Mouse (Mus musculus) gastrocnemius, postnatal 36 days (tissue): ENCODE data around the gene Atg16l2. TPM values are rescaled to one million over a fixed set of nuclear protein-coding genes. Genes with fewer than 3 reads are reported as not detected.

Experiments
- DNase-seq, 2 experiments: peaks; one replicate each; pipeline ENCODE4 v3.0.0; 2022
- intact Hi-C: fragments of 180-260 bp; cut with DNase I; formaldehyde crosslinking; loops from one replicate; pipeline ENCODE4 v1.15.1; 2025
- long read RNA-seq, 2 experiments: library from polyadenylated mRNA; stranded (forward); transcript quantifications; one replicate each; pipeline ENCODE4 v2.0.0; 2021
- total RNA-seq, 2 experiments: library from RNA; stranded (reverse); gene quantifications; 2 replicates each; pipeline ENCODE4 v1.2.3; 2021

Atg16l2 gene
- 1 to 10 TPM; 6.0 to 6.4 TPM for total RNA-seq
- long read RNA-seq, experiment 1, partial matches to known transcripts, result 1 of 2 reads
- long read RNA-seq, experiment 1, other reads (novel, unspliced or antisense), result 1 of 2 reads
- long read RNA-seq, experiment 2, full-length matches to known transcripts, result 1 of 3 reads
- long read RNA-seq, experiment 2, partial matches to known transcripts, result 0 of 3 reads
- long read RNA-seq, experiment 2, other reads (novel, unspliced or antisense), result 2 of 3 reads

- peak; percentile 87 to 91 for DNase-seq
- intact Hi-C loops, result no loop called here
Measured at GRCm38 (mm10) chr7:101301881-101302456, at the start of gene Atg16l2. Gene Atg16l2, minus strand, starts transcription at chr7:101302251.

GRCm38 (mm10) chr7:101349861-101350260, 47.8 kb upstream of the Atg16l2 start:
- intact Hi-C loops, result no loop called here

GRCm38 (mm10) chr7:101348312-101348711, 46.3 kb upstream of the Atg16l2 start:
- intact Hi-C loops, result no loop called here

More at GRCm38 (mm10) chr7:101349861-101350260, 47.8 kb upstream of the Atg16l2 start:
- DNase-seq, result no peak

GRCm38 (mm10) chr7:101347767-101348270, 45.8 kb upstream of the Atg16l2 start, which contains the start of gene Arap1:
Gene Arap1, plus strand, starts transcription at chr7:101348067.
- intact Hi-C loops, result no loop called here
- peak in 1 of 2 experiments; percentile 37 for DNase-seq

More at GRCm38 (mm10) chr7:101348312-101348711, 46.3 kb upstream of the Atg16l2 start:
- DNase-seq, result no peak

- no peak for DNase-seq
- intact Hi-C loops, result no loop called here
Measured at GRCm38 (mm10) chr7:101346991-101347390, 44.9 kb upstream of the Atg16l2 start.

GRCm38 (mm10) chr7:101344892-101345291, 42.8 kb upstream of the Atg16l2 start:
- intact Hi-C loops, result no loop called here
- no peak for DNase-seq

GRCm38 (mm10) chr7:101343135-101343534, 41.1 kb upstream of the Atg16l2 start:
- intact Hi-C loops, result no loop called here
- no peak for DNase-seq

GRCm38 (mm10) chr7:101341405-101341804, 39.4 kb upstream of the Atg16l2 start:
- intact Hi-C loops, result no loop called here
- DNase-seq, result no peak

- intact Hi-C loops, result no loop called here
- DNase-seq, result no peak
Measured at GRCm38 (mm10) chr7:101337401-101337800, 35.4 kb upstream of the Atg16l2 start.

GRCm38 (mm10) chr7:101336686-101337085, 34.6 kb upstream of the Atg16l2 start:
- DNase-seq, result no peak
- intact Hi-C loops, result no loop called here

- no peak for DNase-seq
Measured at GRCm38 (mm10) chr7:101335228-101335627, 33.2 kb upstream of the Atg16l2 start.

GRCm38 (mm10) chr7:101332045-101332831, 30.2 kb upstream of the Atg16l2 start:
- intact Hi-C loops, result no loop called here

More at GRCm38 (mm10) chr7:101335228-101335627, 33.2 kb upstream of the Atg16l2 start:
- intact Hi-C loops, result no loop called here

GRCm38 (mm10) chr7:101330841-101331173, 28.8 kb upstream of the Atg16l2 start:
- DNase-seq, result no peak
- intact Hi-C loops, result no loop called here

More at GRCm38 (mm10) chr7:101332045-101332831, 30.2 kb upstream of the Atg16l2 start:
- no peak for DNase-seq

GRCm38 (mm10) chr7:101330074-101330840, 28.2 kb upstream of the Atg16l2 start:
- intact Hi-C loops, result no loop called here
- no peak for DNase-seq

- no peak for DNase-seq
- intact Hi-C loops, result no loop called here
Measured at GRCm38 (mm10) chr7:101329606-101330005, 27.6 kb upstream of the Atg16l2 start.

GRCm38 (mm10) chr7:101328621-101329158, 26.6 kb upstream of the Atg16l2 start:
- intact Hi-C loops, result no loop called here
- DNase-seq, result no peak

GRCm38 (mm10) chr7:101327786-101328185, 25.7 kb upstream of the Atg16l2 start:
- intact Hi-C loops, result no loop called here
- no peak for DNase-seq

GRCm38 (mm10) chr7:101327263-101327662, 25.2 kb upstream of the Atg16l2 start:
- intact Hi-C loops, result no loop called here
- no peak for DNase-seq

- no peak for DNase-seq
- intact Hi-C loops, result no loop called here
Measured at GRCm38 (mm10) chr7:101326006-101326405, 24.0 kb upstream of the Atg16l2 start.
